Mouse (Mus musculus) intestine, embryonic 16.5 days (tissue): ENCODE measurements at regions not wholly inside any gene's neighbourhood (a gene's known extent, or its start where the extent isn't known, plus 50 kb on each side); places are given as distances from the start of the nearest gene placed in this dataset.

Experiments
- ATAC-seq: fragments of 200-750 bp; cut with Nextera tagmentation; 2 replicates; pipeline ENCODE4 v1.8.0; 2017; ENCODE audit warnings: moderate TSS enrichment, moderate library complexity
- H3K27ac ChIP-seq: fragments of 300-500 bp; sonication (generic); 2 replicates; pipeline ENCODE4 v1.5.1; 2014; ENCODE audit warnings: mild to moderate bottlenecking, low read length
- H3K27me3 ChIP-seq: fragments of 300-500 bp; sonication (generic); replicated peaks from 2 replicates; pipeline ENCODE4 v1.6.1; 2014; ENCODE audit warnings: low read length, control low read depth, mixed read lengths; ENCODE audit not compliant: control insufficient read depth, insufficient read depth
- H3K36me3 ChIP-seq: fragments of 300-500 bp; sonication (generic); 2 replicates; pipeline ENCODE4 v1.6.1; 2014; ENCODE audit warnings: low read length, control low read depth; ENCODE audit not compliant: control insufficient read depth, insufficient read depth
- H3K4me1 ChIP-seq: fragments of 300-500 bp; sonication (generic); 2 replicates; pipeline ENCODE4 v1.6.1; 2014; ENCODE audit warnings: low read length, control low read depth, mixed read lengths; ENCODE audit not compliant: control insufficient read depth, insufficient read depth
- H3K4me2 ChIP-seq: fragments of 300-500 bp; sonication (generic); 2 replicates; pipeline ENCODE4 v1.6.1; 2014; ENCODE audit warnings: low read depth, low read length, control low read depth
- H3K4me3 ChIP-seq: fragments of 300-500 bp; sonication (generic); 2 replicates; pipeline ENCODE4 v1.5.1; 2014; ENCODE audit warnings: mild to moderate bottlenecking, low read length
- H3K9ac ChIP-seq: fragments of 300-500 bp; sonication (generic); 2 replicates; pipeline ENCODE4 v1.6.1; 2014; ENCODE audit warnings: low read depth, low read length
- H3K9me3 ChIP-seq: fragments of 300-500 bp; sonication (generic); 2 replicates; pipeline ENCODE4 v1.6.1; 2016; ENCODE audit warnings: low read length, control low read depth; ENCODE audit not compliant: control insufficient read depth
- WGBS: fragments of 180-500 bp; shearing (Covaris S2); extraction: QIAGEN DNeasy Blood & Tissue Kit; methylation state at CpG from one replicate; pipeline ENCODE4 v1.1.7; 2014; 5-methylcytosine and 5-hydroxymethylcytosine counted together

DNA sequence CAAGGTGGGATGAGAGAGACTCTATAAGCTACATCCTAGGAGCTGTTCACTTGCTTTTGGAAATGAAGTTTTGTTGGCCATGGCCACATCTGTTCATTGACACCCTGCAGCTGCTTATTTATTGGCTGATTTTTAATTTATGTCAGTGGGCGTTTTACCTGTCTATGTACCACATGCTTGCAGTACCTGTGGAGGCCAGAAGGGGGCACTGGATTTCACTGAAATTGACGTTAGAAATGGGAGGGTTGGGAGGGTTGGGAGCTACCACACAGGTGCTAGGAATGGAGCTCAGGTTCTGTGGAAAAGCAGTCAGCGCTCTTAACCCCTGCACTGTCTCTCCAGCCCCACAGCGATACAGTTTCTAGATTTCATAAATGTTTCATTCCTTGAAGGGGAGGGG lies 99.9 kb downstream of the Sall1 start:
- H3K4me3 ChIP-seq: no peak overlapping the region
- H3K36me3 ChIP-seq: no peaks in the 10 kb centered on the region
- H3K9me3 ChIP-seq: no peaks in the 10 kb centered on the region
- no peak overlapping the region for H3K4me2 ChIP-seq
- ATAC-seq: no peak
- H3K4me1 ChIP-seq: no peaks in the 10 kb centered on the region
- no peak overlapping the region for H3K27ac ChIP-seq
- WGBS: 48% methylated on average over 4 of the region's 4 CpGs
- no peaks in the 10 kb centered on the region for H3K27me3 ChIP-seq
- no peak overlapping the region for H3K9ac ChIP-seq

DNA sequence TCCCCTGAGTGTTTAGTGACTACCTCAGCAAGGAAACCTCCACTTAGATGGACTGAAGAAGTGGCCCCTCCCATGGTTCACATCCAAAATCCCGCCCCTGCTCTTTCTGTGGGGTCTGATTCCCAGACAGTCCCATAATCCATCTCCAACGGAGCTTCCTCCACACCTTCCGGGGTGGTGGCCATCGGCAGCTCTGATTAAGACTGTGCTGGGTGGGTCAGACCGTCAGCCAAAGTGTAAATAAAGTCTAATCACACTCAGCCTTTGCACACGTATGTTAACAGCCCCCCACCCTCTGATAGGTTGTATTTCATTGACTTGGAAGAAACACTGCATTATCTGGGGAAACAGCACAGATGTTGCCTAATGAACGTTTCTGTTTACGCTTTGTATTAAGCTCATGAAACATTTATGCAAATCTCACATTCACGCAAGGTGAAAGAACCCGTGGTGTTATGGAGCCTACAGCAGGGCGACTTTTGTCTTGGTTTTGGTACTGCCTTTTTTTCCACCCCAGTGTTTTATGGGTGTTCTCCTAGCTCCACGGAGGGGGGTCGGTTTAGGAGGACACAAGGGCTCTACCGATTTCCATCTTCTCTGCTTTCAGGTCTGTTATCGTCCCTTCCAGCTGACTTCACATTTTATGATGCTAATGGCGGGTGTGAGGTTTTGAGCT lies 104.8 kb downstream of the Sall1 start:
- 48% methylated on average over 16 of the region's 16 CpGs for WGBS
- no peak overlapping the region for H3K27ac ChIP-seq
- no peaks in the 10 kb centered on the region for H3K4me1 ChIP-seq
- H3K9me3 ChIP-seq: no peaks in the 10 kb centered on the region
- no peak overlapping the region for H3K4me2 ChIP-seq
- H3K4me3 ChIP-seq: no peak overlapping the region
- no peaks in the 10 kb centered on the region for H3K27me3 ChIP-seq
- no peaks in the 10 kb centered on the region for H3K36me3 ChIP-seq
- no peak for ATAC-seq
- no peak overlapping the region for H3K9ac ChIP-seq

DNA sequence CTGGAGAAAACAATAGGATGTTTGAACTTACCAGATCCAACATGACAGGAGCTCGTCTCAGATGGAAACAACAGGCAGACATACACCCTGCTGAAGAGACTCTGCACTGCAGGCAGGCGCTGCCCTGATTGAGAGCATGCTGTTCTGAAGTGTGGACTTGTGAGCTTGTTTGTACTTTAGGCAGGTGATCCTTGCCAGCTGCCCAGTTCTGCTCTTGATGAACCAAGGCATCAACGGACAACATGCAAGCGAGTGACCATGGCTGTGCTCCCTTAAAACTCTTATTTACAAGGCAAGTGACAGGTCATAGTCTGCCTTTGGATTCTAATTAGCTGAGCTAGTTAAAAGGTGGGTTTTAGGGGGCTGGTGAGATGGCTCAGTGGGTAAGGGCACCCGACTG lies 109.3 kb downstream of the Sall1 start:
- WGBS: 89% methylated on average over 5 of the region's 5 CpGs

DNA sequence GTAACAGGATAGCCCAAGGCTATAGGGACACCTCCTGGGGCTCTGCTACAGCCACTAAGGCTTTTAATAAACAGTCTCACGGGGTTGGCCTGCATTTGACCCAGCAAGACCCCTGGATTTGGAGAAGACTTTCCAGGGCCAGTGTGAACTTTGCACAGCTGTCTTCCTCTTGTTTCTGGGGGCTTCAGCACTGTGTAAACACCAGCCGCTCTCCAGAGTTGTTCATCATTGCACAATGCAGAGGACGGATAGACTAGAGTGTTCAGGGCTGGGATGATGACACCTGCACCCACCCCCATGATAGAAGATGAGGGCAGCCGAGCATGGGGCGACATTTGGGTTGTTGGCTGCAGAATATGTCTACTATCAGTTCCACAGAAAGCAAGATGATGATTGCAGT lies 112.9 kb downstream of the Sall1 start:
- Histone ChIP-seq H3K4me3 (no peak overlapping the region), H3K9me3 (no peaks in the 10 kb centered on the region), H3K4me1 (peaks cover 9% of the 10 kb centered on the region; the same call in 1 of the 2 replicates), H3K27me3 (no peaks in the 10 kb centered on the region), H3K4me2 (no peak overlapping the region), H3K36me3 (no peaks in the 10 kb centered on the region), H3K27ac (no peak overlapping the region), H3K9ac (no peak overlapping the region)
- no peak for ATAC-seq
- WGBS: 45% methylated on average over 5 of the region's 5 CpGs

More for the DNA sequence above, 109.3 kb downstream of the Sall1 start:
- H3K36me3 ChIP-seq: no peaks in the 10 kb centered on the region
- H3K4me1 ChIP-seq: 0 out of 2 replicates have a peak, but pooled peaks cover under 1% of the 10 kb centered on the region
- H3K9me3 ChIP-seq: no peaks in the 10 kb centered on the region
- H3K27ac ChIP-seq: no peak overlapping the region
- no peak overlapping the region for H3K4me2 ChIP-seq
- H3K4me3 ChIP-seq: no peak overlapping the region
- no peaks in the 10 kb centered on the region for H3K27me3 ChIP-seq
- no peak overlapping the region for H3K9ac ChIP-seq
- no peak for ATAC-seq

DNA sequence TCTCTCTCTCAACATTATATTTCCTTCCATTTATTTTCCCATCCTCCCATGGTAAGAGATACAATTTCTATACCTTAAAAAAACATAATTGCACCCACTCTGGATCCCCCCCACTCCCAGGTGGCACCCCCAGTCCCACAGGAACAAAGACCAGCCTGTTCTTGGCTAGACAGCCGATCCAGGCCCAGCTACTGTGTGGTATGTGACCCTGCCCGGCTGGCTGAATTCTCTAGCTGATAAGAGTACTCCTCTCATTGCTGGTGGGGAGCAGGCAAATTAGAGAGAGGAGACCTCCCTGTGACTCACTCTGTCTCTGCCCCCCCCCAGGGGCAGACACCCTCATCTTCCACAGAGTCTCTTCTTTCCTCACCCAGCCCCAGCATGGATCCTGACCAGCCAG lies 113.6 kb downstream of the Sall1 start:
- H3K27ac ChIP-seq: no peak overlapping the region
- no peaks in the 10 kb centered on the region for H3K36me3 ChIP-seq
- H3K4me2 ChIP-seq: no peak overlapping the region
- WGBS: 31% methylated on average over 2 of the region's 2 CpGs
- no peaks in the 10 kb centered on the region for H3K9me3 ChIP-seq
- no peak overlapping the region for H3K4me3 ChIP-seq
- no peak overlapping the region for H3K9ac ChIP-seq
- no peak for ATAC-seq
- no peaks in the 10 kb centered on the region for H3K27me3 ChIP-seq
- H3K4me1 ChIP-seq: peaks cover 9% of the 10 kb centered on the region; the same call in 1 of the 2 replicates

DNA sequence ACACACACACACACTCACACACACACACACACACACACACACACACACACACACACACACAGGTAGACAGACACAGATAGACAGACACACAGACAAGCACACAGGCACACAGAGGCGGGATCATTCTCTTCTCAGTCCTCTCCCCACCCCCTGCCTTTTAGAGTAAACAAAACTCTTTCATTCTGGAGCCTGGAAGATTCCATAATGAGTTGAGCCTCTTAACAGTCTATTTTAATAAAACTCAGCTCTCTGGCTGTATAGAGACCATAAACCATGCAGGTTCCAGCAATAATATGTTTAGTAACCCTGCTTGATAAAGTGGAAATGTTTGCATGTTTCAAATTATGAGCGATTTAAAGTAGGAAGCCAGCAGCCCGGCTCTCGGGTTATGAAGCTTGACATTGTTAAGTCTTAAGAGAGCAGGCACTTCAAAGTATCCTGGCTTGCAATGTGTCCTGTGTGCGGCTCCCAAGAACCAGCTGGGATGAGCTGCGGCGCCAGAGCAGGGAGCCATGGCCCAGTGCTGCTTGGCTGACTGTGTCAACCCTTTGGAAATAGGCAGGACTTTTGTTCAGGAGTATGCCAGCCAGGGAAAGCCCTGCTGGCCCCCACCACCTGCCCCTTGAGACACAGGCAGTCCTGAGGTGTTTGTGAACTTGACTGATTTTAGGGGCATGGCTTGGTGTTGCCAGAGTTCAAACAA lies 115.1 kb downstream of the Sall1 start:
- whole genome bisulfite sequencing: 31% methylated on average over 7 of the region's 7 CpGs
- H3K9ac ChIP-seq: no peak overlapping the region
- H3K9me3 ChIP-seq: no peaks in the 10 kb centered on the region
- H3K4me1 ChIP-seq: peaks cover 9% of the 10 kb centered on the region; the same call in 1 of the 2 replicates
- no peaks in the 10 kb centered on the region for H3K36me3 ChIP-seq
- no peaks in the 10 kb centered on the region for H3K27me3 ChIP-seq
- H3K27ac ChIP-seq: peak overlapping the region; percentile 33; the same call in 1 of the 2 replicates
- no peak overlapping the region for H3K4me2 ChIP-seq
- peak; percentile 59; the same call in 1 of the 2 replicates for ATAC-seq
- no peak overlapping the region for H3K4me3 ChIP-seq

DNA sequence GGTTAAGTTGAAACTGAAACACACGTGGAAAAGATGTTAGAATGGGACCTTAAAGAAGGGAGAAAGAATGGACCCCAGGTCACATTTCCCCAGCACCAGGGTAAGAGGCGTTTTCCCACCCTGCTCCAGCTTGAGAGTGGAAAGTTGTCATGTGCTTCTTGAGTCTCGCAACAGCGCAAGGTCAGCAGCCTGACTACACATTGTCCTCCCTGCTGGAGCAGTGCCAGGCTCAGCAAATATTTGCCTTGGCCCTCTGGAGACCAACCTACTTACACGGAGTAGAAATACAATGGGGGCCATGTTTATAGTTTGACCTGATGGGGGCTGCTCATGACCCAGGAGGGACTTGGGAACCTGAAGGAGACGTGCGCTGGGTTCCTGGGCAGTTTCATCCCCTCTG lies 121.1 kb downstream of the Sall1 start:
- Histone ChIP-seq H3K4me2 (no peak overlapping the region), H3K27me3 (no peaks in the 10 kb centered on the region), H3K4me3 (no peak overlapping the region), H3K9me3 (no peaks in the 10 kb centered on the region), H3K9ac (no peak overlapping the region), H3K4me1 (0 out of 2 replicates have a peak, but pooled peaks cover 4% of the 10 kb centered on the region), H3K36me3 (no peaks in the 10 kb centered on the region), H3K27ac (no peak overlapping the region)
- peak; percentile 64; the same call in 1 of the 2 replicates for ATAC-seq
- WGBS: 41% methylated on average over 7 of the region's 7 CpGs

DNA sequence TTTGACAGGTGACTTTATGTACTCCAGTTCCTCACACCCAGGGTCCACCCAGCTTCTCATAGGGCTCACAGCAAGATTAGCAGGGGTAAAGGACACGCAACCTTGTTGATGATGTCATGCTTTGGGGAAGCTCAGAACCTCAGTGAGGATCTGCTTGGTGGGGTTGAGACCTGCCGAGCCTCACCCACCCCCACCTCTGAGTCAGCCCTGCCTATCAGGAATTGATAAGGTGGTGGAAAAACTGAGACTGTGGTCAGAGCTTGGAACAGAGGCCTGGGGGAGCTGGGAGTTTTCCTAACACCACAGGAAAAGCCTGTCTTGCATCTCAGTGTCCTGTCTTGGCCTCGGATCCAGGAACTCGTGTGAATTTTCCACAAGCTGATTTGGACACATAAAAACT lies 122.0 kb downstream of the Sall1 start:
- no peak overlapping the region for H3K9ac ChIP-seq
- H3K9me3 ChIP-seq: no peaks in the 10 kb centered on the region
- ATAC-seq: no peak
- 0 out of 2 replicates have a peak, but pooled peaks cover 4% of the 10 kb centered on the region for H3K4me1 ChIP-seq
- no peak overlapping the region for H3K27ac ChIP-seq
- no peak overlapping the region for H3K4me2 ChIP-seq
- H3K36me3 ChIP-seq: no peaks in the 10 kb centered on the region
- WGBS: 67% methylated on average over 4 of the region's 4 CpGs
- H3K4me3 ChIP-seq: no peak overlapping the region
- H3K27me3 ChIP-seq: no peaks in the 10 kb centered on the region

DNA sequence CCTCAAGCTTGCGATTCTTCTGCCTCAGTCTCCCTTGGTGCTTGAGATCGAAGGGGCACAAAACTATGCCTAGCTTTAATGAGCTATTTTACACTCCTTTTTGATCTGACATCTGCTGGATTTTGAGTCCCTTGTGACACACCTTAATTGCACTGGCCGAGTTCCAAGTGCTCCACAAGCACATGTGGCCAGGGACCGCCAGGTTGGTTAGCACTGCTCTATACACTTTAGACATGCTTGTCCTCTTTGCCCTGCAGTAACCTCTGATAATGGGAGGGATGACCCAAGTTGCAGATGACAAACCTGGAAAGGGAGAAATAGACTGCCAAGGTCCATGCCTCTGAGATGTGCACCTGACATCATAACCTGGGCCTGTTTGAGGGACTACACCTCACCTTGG lies 124.7 kb downstream of the Sall1 start:
- Histone ChIP-seq H3K27me3 (no peaks in the 10 kb centered on the region), H3K27ac (no peak overlapping the region), H3K9ac (no peak overlapping the region), H3K4me1 (0 out of 2 replicates have a peak, but pooled peaks cover 4% of the 10 kb centered on the region), H3K4me2 (no peak overlapping the region), H3K36me3 (no peaks in the 10 kb centered on the region), H3K4me3 (no peak overlapping the region), H3K9me3 (no peaks in the 10 kb centered on the region)
- 63% methylated on average over 4 of the region's 4 CpGs for WGBS
- peak; percentile 49; the same call in 1 of the 2 replicates for ATAC-seq
